Mouse (Mus musculus) ovary, postnatal 36 days (tissue): ENCODE measurements around the gene Gm49368.
"Not testable (repeated sequence)": the region's sequence is repeated elsewhere in the genome, so short reads cannot be mapped to it uniquely, and the experiment has no call there.

Experiments
- DNase-seq: peaks from one replicate; pipeline ENCODE4 v3.0.0; 2022; ENCODE audit warnings: low spot score, mixed read lengths

The Gm49368 gene

GRCm38 (mm10) chr7:128132148-128132547 is 69.7 kb downstream of the Gm49368 start:
- no peak for DNase-seq

- DNase-seq: no peak
Observed at GRCm38 (mm10) chr7:128133596-128133995, 71.1 kb downstream of the Gm49368 start.

- no peak for DNase-seq
Observed at GRCm38 (mm10) chr7:128136927-128137326, 74.4 kb downstream of the Gm49368 start.

GRCm38 (mm10) chr7:128139611-128140010 is 77.1 kb downstream of the Gm49368 start:
- no peak for DNase-seq

GRCm38 (mm10) chr7:128150970-128151369 is 88.5 kb downstream of the Gm49368 start:
- DNase-seq: no peak

GRCm38 (mm10) chr7:128154076-128154475 is 91.6 kb downstream of the Gm49368 start, which contains the start of gene Itgad:
Gene Itgad (plus strand): TSS chr7:128154376.
- no peak for DNase-seq

- peak; percentile 31 for DNase-seq
Observed at GRCm38 (mm10) chr7:128154924-128155323, 92.4 kb downstream of the Gm49368 start.

- DNase-seq: not testable (repeated sequence)
Observed at GRCm38 (mm10) chr7:128158688-128159354, 96.3 kb downstream of the Gm49368 start.

- no peak for DNase-seq
Observed at GRCm38 (mm10) chr7:128164001-128164400, 101.5 kb downstream of the Gm49368 start.

GRCm38 (mm10) chr7:128166391-128166790 is 103.9 kb downstream of the Gm49368 start:
- DNase-seq: no peak

GRCm38 (mm10) chr7:128169996-128170395 is 107.5 kb downstream of the Gm49368 start:
- DNase-seq: no peak
